Comparison of ENCODE assay signal across 21 mouse cellular contexts in genomic region chr7:19462443-19462842, GRCm38 (mm10). TPM values are rescaled to one million over a fixed set of nuclear protein-coding genes. Genes with fewer than 3 reads are reported as not detected.
DNase-seq lines count a peak whose midpoint lies in the region; ATAC-seq and TF ChIP-seq lines count a peak whose summit lies in the region.
"Had no signal": no experiment of that assay in that cellular context is flagged by ENCODE, and none has a peak within 500 bp of the region (broad histone marks: within the 10 kb centered on the region; RNA-seq: fewer than 3 reads in every experiment).

No protein-coding gene starts in this region.

- H3K4me1 ChIP-seq in heart, adult 2 months (ENCODE audit: control insufficient read depth, insufficient read depth, low read length): no peaks in the 10 kb centered on the region
- peaks cover 15% of the 10 kb centered on the region for H3K4me1 ChIP-seq in intestine, embryonic 15.5 days (replicated peaks)
- H3K4me1 ChIP-seq in intestine, postnatal 0 days (replicated peaks; ENCODE audit: control insufficient read depth, insufficient read depth, low read length): no peaks in the 10 kb centered on the region
- 0 out of 2 replicates have a peak, but pooled peaks cover 4% of the 10 kb centered on the region for H3K4me1 ChIP-seq in lung, embryonic 14.5 days (ENCODE audit: insufficient read depth)
- H3K4me1 ChIP-seq in lung, adult 2 months (ENCODE audit: control insufficient read depth, insufficient read depth, low read length): peaks cover 4% of the 10 kb centered on the region; the same call in 1 of the 2 replicates
- peaks cover 52% of the 10 kb centered on the region for H3K4me1 ChIP-seq in limb, embryonic 10.5 days

- H3K27ac ChIP-seq in heart, adult 2 months: no peak overlapping the region
- no peak overlapping the region for H3K27ac ChIP-seq in intestine, embryonic 15.5 days
- no peak overlapping the region for H3K27ac ChIP-seq in intestine, postnatal 0 days (ENCODE audit: low read depth, low read length)
- 0 out of 2 replicates have a peak overlapping the region, but pooled peaks have one; percentile 12 for H3K27ac ChIP-seq in lung, embryonic 14.5 days (ENCODE audit: low read depth)
- peak overlapping the region; percentile 88 for H3K27ac ChIP-seq in limb, embryonic 10.5 days
- H3K27ac ChIP-seq: forebrain, embryonic 12.5 days; hindbrain, embryonic 14.5 days; midbrain, embryonic 12.5 days; neural tube, embryonic 12.5 days had no signal

- peak; percentile 83 for DNase-seq in heart, adult 11 months
- no peak for DNase-seq in heart, adult 2 months
- no peak for DNase-seq in lung, embryonic 14.5 days
- no peak for DNase-seq in lung, adult 2 months
- no peak for DNase-seq in limb, embryonic 10.5 days (ENCODE audit: low spot score)
- no peak for DNase-seq in gastrocnemius, postnatal 14 days
- DNase-seq: cerebellum, adult 2 months; gastrocnemius, postnatal 10 days; lung, adult 18-20 months; right cerebral cortex, adult 18-20 months; thymus, postnatal 14 days had no signal

- intact Hi-C loops in heart, adult 2 months (cut with DNase I): no loop called here
- intact Hi-C loops in gastrocnemius, postnatal 14 days (cut with DNase I; ENCODE audit: low total_unique reads): no loop called here

- WGBS in heart, adult 2 months: 68% methylated on average over 4 of the region's 4 CpGs
- 72% methylated on average over 4 of the region's 4 CpGs for WGBS in intestine, embryonic 15.5 days
- 76% methylated on average over 4 of the region's 4 CpGs for WGBS in intestine, postnatal 0 days
- 71% methylated on average over 4 of the region's 4 CpGs for WGBS in lung, embryonic 14.5 days
- 89% methylated on average over 4 of the region's 4 CpGs for WGBS in lung, adult 2 months
- 58% methylated on average over 4 of the region's 4 CpGs for WGBS in limb, embryonic 10.5 days

- no peaks in the 10 kb centered on the region for H3K36me3 ChIP-seq in heart, adult 2 months (ENCODE audit: control insufficient read depth, insufficient read depth, low read length)
- no peaks in the 10 kb centered on the region for H3K36me3 ChIP-seq in intestine, embryonic 15.5 days
- H3K36me3 ChIP-seq in intestine, postnatal 0 days (ENCODE audit: control insufficient read depth, insufficient read depth): no peaks in the 10 kb centered on the region
- no peaks in the 10 kb centered on the region for H3K36me3 ChIP-seq in lung, embryonic 14.5 days (ENCODE audit: insufficient read depth)
- H3K36me3 ChIP-seq in limb, embryonic 10.5 days: no peaks in the 10 kb centered on the region
- H3K36me3 ChIP-seq: forebrain, embryonic 12.5 days; limb, embryonic 12.5 days; midbrain, embryonic 12.5 days; neural tube, embryonic 12.5 days had no signal

- no peak overlapping the region for H3K4me3 ChIP-seq in heart, adult 2 months
- H3K4me3 ChIP-seq in intestine, embryonic 15.5 days (replicated peaks): no peak overlapping the region
- H3K4me3 ChIP-seq in intestine, postnatal 0 days (ENCODE audit: low read depth, low read length): no peak overlapping the region
- H3K4me3 ChIP-seq in lung, embryonic 14.5 days (ENCODE audit: low read depth, low read length): no peak overlapping the region
- no peak overlapping the region for H3K4me3 ChIP-seq in lung, adult 2 months (replicated peaks; ENCODE audit: extremely low read depth, low read depth, low read length)
- no peak overlapping the region for H3K4me3 ChIP-seq in limb, embryonic 10.5 days
- H3K4me3 ChIP-seq: forebrain, embryonic 12.5 days; limb, embryonic 12.5 days; midbrain, embryonic 12.5 days; neural tube, embryonic 12.5 days had no signal

- no peak for TF ChIP-seq POLR2A in heart, adult 2 months (IDR thresholded peaks at IDR 0.05; ENCODE audit: insufficient read depth, low read depth, low read length)
- no peak for TF ChIP-seq POLR2A in lung, adult 2 months (IDR thresholded peaks at IDR 0.05; ENCODE audit: borderline replicate concordance, extremely low read depth, low read depth, low read length)

- H3K79me2 ChIP-seq in heart, adult 2 months (replicated peaks; ENCODE audit: control insufficient read depth, insufficient read depth, low read length): peaks cover 2% of the 10 kb centered on the region; the same call in 1 of the 2 replicates

- H3K9me3 ChIP-seq in intestine, embryonic 15.5 days: no peaks in the 10 kb centered on the region
- no peaks in the 10 kb centered on the region for H3K9me3 ChIP-seq in intestine, postnatal 0 days (ENCODE audit: control insufficient read depth)
- no peaks in the 10 kb centered on the region for H3K9me3 ChIP-seq in lung, embryonic 14.5 days (ENCODE audit: low read depth, low read length)
- H3K9me3 ChIP-seq in limb, embryonic 10.5 days (replicated peaks): no peaks in the 10 kb centered on the region
- H3K9me3 ChIP-seq: forebrain, embryonic 12.5 days; limb, embryonic 12.5 days; midbrain, embryonic 12.5 days; neural tube, embryonic 12.5 days had no signal

- TF ChIP-seq CTCF in heart, adult 2 months (IDR thresholded peaks at IDR 0.05): no peak
- TF ChIP-seq CTCF in intestine, postnatal 0 days (IDR thresholded peaks at IDR 0.05; ENCODE audit: low read depth): no peak
- no peak for TF ChIP-seq CTCF in lung, embryonic 14.5 days (IDR thresholded peaks at IDR 0.05; ENCODE audit: low read depth)
- TF ChIP-seq CTCF in lung, adult 2 months (IDR thresholded peaks at IDR 0.05; ENCODE audit: insufficient read depth, low read length): no peak

- TF ChIP-seq EP300 in heart, adult 2 months (IDR thresholded peaks at IDR 0.05; ENCODE audit: insufficient read depth, low read depth, low read length): no peak

- no peak overlapping the region for H3K9ac ChIP-seq in heart, adult 2 months (ENCODE audit: low read depth, low read length)
- H3K9ac ChIP-seq in intestine, embryonic 15.5 days: no peak overlapping the region
- H3K9ac ChIP-seq in intestine, postnatal 0 days (ENCODE audit: low read depth, low read length): no peak overlapping the region
- H3K9ac ChIP-seq in lung, embryonic 14.5 days: no peak overlapping the region
- H3K9ac ChIP-seq: forebrain, embryonic 12.5 days; hindbrain, embryonic 14.5 days; limb, embryonic 12.5 days; midbrain, embryonic 12.5 days; neural tube, embryonic 12.5 days had no signal

- ATAC-seq in intestine, embryonic 15.5 days: no peak
- ATAC-seq in intestine, postnatal 0 days: no peak
- no peak for ATAC-seq in lung, embryonic 14.5 days (ENCODE audit: insufficient read depth)

- no peaks in the 10 kb centered on the region; the same call in 1 of the 2 replicates for H3K27me3 ChIP-seq in heart, adult 2 months (ENCODE audit: control insufficient read depth, insufficient read depth, low read length)
- peaks cover 4% of the 10 kb centered on the region for H3K27me3 ChIP-seq in intestine, embryonic 15.5 days (replicated peaks)
- H3K27me3 ChIP-seq in intestine, postnatal 0 days (replicated peaks; ENCODE audit: control insufficient read depth, insufficient read depth, low read length): peaks cover 7% of the 10 kb centered on the region; the same call in 1 of the 2 replicates
- no peaks in the 10 kb centered on the region for H3K27me3 ChIP-seq in lung, embryonic 14.5 days (ENCODE audit: insufficient read depth, low read length)
- H3K27me3 ChIP-seq in limb, embryonic 10.5 days (ENCODE audit: low read depth, poor library complexity, severe bottlenecking): peaks cover 18% of the 10 kb centered on the region

- 0 out of 2 replicates have a peak overlapping the region, but pooled peaks have one; percentile 9 for H3K4me2 ChIP-seq in intestine, embryonic 15.5 days (replicated peaks)
- H3K4me2 ChIP-seq in intestine, postnatal 0 days (replicated peaks; ENCODE audit: low read depth): no peak overlapping the region
- H3K4me2 ChIP-seq in lung, embryonic 14.5 days: peak overlapping the region; percentile 45; the same call in 1 of the 2 replicates
- H3K4me2 ChIP-seq: hindbrain, embryonic 14.5 days; midbrain, embryonic 12.5 days; neural tube, embryonic 12.5 days had no signal

RNA-seq across cellular contexts. Expression of gene Exoc3l2, which starts 0.7 kb away (rescaled TPM):
- 1 to 10 TPM in 1 of 2 experiments, under 1 TPM in 1; 0.80 to 1.2 TPM for total RNA-seq in heart, adult 2 months (2021)
- 1.5 and 1.7 TPM in 2 replicates for polyA plus RNA-seq in heart, adult 2 months (2012; rRNA removed)
- polyA plus RNA-seq in intestine, embryonic 15.5 days (2015; fragmentation: Nextera tagmentation; extraction: Ambion mirVana): 0.50 and 0.53 TPM in 2 replicates
- polyA plus RNA-seq in intestine, postnatal 0 days (2015; fragmentation: Nextera tagmentation; extraction: Ambion mirVana): 1.1 and 1.9 TPM in 2 replicates
- 1.7 and 2.2 TPM in 2 replicates for polyA plus RNA-seq in lung, embryonic 14.5 days (2014; fragmentation: Nextera tagmentation; extraction: Ambion mirVana)
- polyA plus RNA-seq in lung, adult 2 months (2012; rRNA removed): 2.7 and 3.4 TPM in 2 replicates
- polyA plus RNA-seq in limb, embryonic 10.5 days (2016; fragmentation: Nextera tagmentation; extraction: Ambion mirVana): 1.2 and 1.7 TPM in 2 replicates
- under 1 TPM; 0.47 to 0.74 TPM for total RNA-seq in gastrocnemius, postnatal 14 days (2021)
- polyA plus RNA-seq: macrophage had no signal

RNA-seq across cellular contexts. Expression of gene Mark4, which starts 3.8 kb away (rescaled TPM):
- 10 to 100 TPM; 22.4 to 27.2 TPM for total RNA-seq in heart, adult 2 months (2021)
- 11.1 and 11.8 TPM in 2 replicates for polyA plus RNA-seq in heart, adult 2 months (2012; rRNA removed)
- polyA plus RNA-seq in intestine, embryonic 15.5 days (2015; fragmentation: Nextera tagmentation; extraction: Ambion mirVana): 5.8 and 6.1 TPM in 2 replicates
- polyA plus RNA-seq in intestine, postnatal 0 days (2015; fragmentation: Nextera tagmentation; extraction: Ambion mirVana): 4.2 and 4.7 TPM in 2 replicates
- polyA plus RNA-seq in lung, embryonic 14.5 days (2014; fragmentation: Nextera tagmentation; extraction: Ambion mirVana): 8.7 and 11.1 TPM in 2 replicates
- 29.2 and 34.3 TPM in 2 replicates for polyA plus RNA-seq in lung, adult 2 months (2012; rRNA removed)
- polyA plus RNA-seq in limb, embryonic 10.5 days (2016; fragmentation: Nextera tagmentation; extraction: Ambion mirVana): 7.6 and 8.0 TPM in 2 replicates
- 10 to 100 TPM; 12.6 to 14.1 TPM for total RNA-seq in gastrocnemius, postnatal 14 days (2021)

RNA-seq across cellular contexts. Expression of gene Bloc1s3, which starts 45.7 kb away (rescaled TPM):
- 1 to 10 TPM; 2.2 to 2.5 TPM for total RNA-seq in heart, adult 2 months (2021)
- polyA plus RNA-seq in heart, adult 2 months (2012; rRNA removed): 3.9 and 5.4 TPM in 2 replicates
- polyA plus RNA-seq in intestine, embryonic 15.5 days (2015; fragmentation: Nextera tagmentation; extraction: Ambion mirVana): 1.9 and 2.2 TPM in 2 replicates
- polyA plus RNA-seq in intestine, postnatal 0 days (2015; fragmentation: Nextera tagmentation; extraction: Ambion mirVana): 3.4 TPM in 2 replicates
- 1.1 and 1.7 TPM in 2 replicates for polyA plus RNA-seq in lung, embryonic 14.5 days (2014; fragmentation: Nextera tagmentation; extraction: Ambion mirVana)
- polyA plus RNA-seq in lung, adult 2 months (2012; rRNA removed): 12.2 and 12.9 TPM in 2 replicates
- 2.3 and 2.4 TPM in 2 replicates for polyA plus RNA-seq in limb, embryonic 10.5 days (2016; fragmentation: Nextera tagmentation; extraction: Ambion mirVana)
- 1 to 10 TPM; 1.7 to 2.1 TPM for total RNA-seq in gastrocnemius, postnatal 14 days (2021)

RNA-seq across cellular contexts. Expression of gene Trappc6a, which starts 45.8 kb away (rescaled TPM):
- total RNA-seq in heart, adult 2 months (2021): 10 to 100 TPM; 32.2 to 33.5 TPM
- polyA plus RNA-seq in heart, adult 2 months (2012; rRNA removed): 32.9 and 45.0 TPM in 2 replicates
- polyA plus RNA-seq in intestine, embryonic 15.5 days (2015; fragmentation: Nextera tagmentation; extraction: Ambion mirVana): 124 and 137 TPM in 2 replicates
- polyA plus RNA-seq in intestine, postnatal 0 days (2015; fragmentation: Nextera tagmentation; extraction: Ambion mirVana): 108 and 118 TPM in 2 replicates
- polyA plus RNA-seq in lung, embryonic 14.5 days (2014; fragmentation: Nextera tagmentation; extraction: Ambion mirVana): 77.3 and 83.5 TPM in 2 replicates
- 63.1 and 93.4 TPM in 2 replicates for polyA plus RNA-seq in lung, adult 2 months (2012; rRNA removed)
- 74.0 and 90.5 TPM in 2 replicates for polyA plus RNA-seq in limb, embryonic 10.5 days (2016; fragmentation: Nextera tagmentation; extraction: Ambion mirVana)
- 10 to 100 TPM; 19.9 to 20.0 TPM for total RNA-seq in gastrocnemius, postnatal 14 days (2021)

RNA-seq across cellular contexts. Expression of gene Nkpd1, which starts 55.2 kb away (rescaled TPM):
- not detected for total RNA-seq in heart, adult 2 months (2021)
- 0.06 TPM in 1 of 2 replicates, not detected in the other for polyA plus RNA-seq in heart, adult 2 months (2012; rRNA removed)
- polyA plus RNA-seq in intestine, embryonic 15.5 days (2015; fragmentation: Nextera tagmentation; extraction: Ambion mirVana): 0.10 and 0.11 TPM in 2 replicates
- polyA plus RNA-seq in intestine, postnatal 0 days (2015; fragmentation: Nextera tagmentation; extraction: Ambion mirVana): not detected in 2 replicates
- polyA plus RNA-seq in lung, embryonic 14.5 days (2014; fragmentation: Nextera tagmentation; extraction: Ambion mirVana): 0.11 TPM in 2 replicates
- polyA plus RNA-seq in lung, adult 2 months (2012; rRNA removed): 0.62 and 17.3 TPM in 2 replicates
- 0.10 and 0.11 TPM in 2 replicates for polyA plus RNA-seq in limb, embryonic 10.5 days (2016; fragmentation: Nextera tagmentation; extraction: Ambion mirVana)
- not detected for total RNA-seq in gastrocnemius, postnatal 14 days (2021)
- total RNA-seq: gastrocnemius, postnatal 10 days; monocyte, adult 5-6 weeks had no signal
- polyA plus RNA-seq: forebrain, embryonic 12.5 days; heart, embryonic 16.5 days; macrophage had no signal

Comparison
In these comparisons a context has a peak if more than half of its experiments do, and no peak if none do; other contexts are left out.
1. H3K27ac ChIP-seq: peak in lung, embryonic 14.5 days (single experiment) and limb, embryonic 10.5 days (single experiment); none in heart, adult 2 months (single experiment), intestine, embryonic 15.5 days (single experiment) and intestine, postnatal 0 days (single experiment).